Mouse (Mus musculus) lung, adult 2 months (tissue): ENCODE data around the gene Prdm2.

Experiments
- CTCF ChIP-seq: fragments of 200-500 bp; IDR thresholded peaks from 2 replicates; pipeline ENCODE4 v1.5.1; 2011; ENCODE audit warnings: mild to moderate bottlenecking, low read length, control low read depth; ENCODE audit not compliant: insufficient read depth
- POLR2A ChIP-seq: fragments of 200-500 bp; IDR thresholded peaks from 2 replicates; pipeline ENCODE4 v1.6.1; 2011; ENCODE audit warnings: low read depth, mild to moderate bottlenecking, control low read depth, low read length, borderline replicate concordance; ENCODE audit errors: extremely low read depth

DNA sequence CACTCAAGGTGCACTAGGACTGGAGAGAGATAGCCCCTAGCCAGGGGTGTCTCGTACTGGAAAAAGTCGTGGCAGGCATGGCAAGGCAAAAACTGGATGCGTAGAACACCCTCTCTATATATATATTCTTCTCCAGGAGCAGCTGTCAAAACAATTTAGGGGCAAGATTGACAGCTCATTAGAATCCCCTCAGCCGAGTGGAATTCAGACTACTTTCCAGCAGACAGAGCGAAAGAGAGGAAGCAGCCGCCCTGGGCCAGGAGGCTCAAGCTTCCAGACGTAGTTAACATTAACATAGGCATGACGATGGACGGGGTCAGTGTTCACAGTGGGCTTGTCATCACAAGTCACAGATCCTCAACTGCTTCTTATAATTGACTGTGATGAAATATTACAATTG lies 13.1 kb upstream of the Prdm2 start:
- TF ChIP-seq CTCF (no peak), POLR2A (no peak)
